Mouse (Mus musculus): ENCODE measurements around the gene Ccp110.
A peak's percentile ranks its signal among the peaks of the same experiment; 100 is the strongest.

The Ccp110 gene

DNA sequence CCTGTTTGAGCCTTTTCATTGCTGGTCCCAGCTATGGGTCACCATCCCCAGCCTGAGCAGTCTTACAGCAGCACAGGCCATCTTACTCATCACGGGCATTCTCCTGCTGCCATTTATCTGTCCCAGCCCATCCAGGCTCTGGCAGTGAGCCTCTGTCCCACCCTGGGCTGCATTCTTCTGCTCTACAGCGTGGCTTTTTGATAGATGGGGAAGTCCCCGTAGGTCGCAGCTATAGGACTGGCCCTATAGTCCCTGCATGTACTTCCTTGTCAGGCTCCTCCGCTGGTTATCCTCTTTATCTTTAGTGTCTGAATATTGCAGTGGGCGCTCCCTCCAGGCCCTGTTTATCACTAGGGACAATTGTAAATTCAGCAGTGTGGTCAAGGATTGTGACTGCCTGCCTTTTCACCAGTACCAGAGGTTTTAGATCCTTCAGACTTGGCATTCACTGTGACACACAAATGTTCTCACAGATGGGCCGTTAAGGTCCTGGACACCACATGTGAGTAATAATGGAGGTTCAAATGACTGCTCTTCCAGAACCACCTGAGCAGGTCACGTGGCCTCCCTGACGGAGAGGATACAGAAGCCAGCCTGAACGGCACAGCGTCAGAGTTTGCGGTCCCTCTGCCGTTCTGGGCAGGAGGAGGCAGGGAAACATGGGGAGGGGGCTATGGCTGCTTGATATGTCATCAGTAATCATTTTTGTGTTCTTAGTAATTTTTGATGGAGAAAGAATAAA, 16.7 kb downstream of the Ccp110 start:
- no peak for DNase-seq (ENCODE audit: low read depth)

DNA sequence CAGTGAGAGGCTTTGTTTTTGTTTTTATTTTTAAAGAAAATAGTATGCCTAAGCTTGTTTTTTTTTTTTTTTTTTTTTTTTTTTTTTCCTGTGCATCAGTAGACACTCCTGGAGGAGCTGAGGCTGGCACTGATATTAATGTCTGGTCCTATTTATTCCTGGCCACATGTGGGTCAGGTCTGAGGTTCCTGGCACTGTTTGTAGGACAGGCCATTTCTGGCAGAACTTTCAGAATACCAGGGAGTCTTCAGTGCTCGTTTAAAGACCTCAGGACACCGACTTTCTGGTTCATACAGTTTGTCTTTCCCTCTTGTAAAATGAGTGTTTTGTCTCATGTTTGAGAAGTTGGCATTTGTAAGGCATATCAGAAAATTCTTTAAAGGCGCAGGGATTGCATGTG, 19.4 kb downstream of the Ccp110 start:
- no peak for DNase-seq (ENCODE audit: low read depth)

DNA sequence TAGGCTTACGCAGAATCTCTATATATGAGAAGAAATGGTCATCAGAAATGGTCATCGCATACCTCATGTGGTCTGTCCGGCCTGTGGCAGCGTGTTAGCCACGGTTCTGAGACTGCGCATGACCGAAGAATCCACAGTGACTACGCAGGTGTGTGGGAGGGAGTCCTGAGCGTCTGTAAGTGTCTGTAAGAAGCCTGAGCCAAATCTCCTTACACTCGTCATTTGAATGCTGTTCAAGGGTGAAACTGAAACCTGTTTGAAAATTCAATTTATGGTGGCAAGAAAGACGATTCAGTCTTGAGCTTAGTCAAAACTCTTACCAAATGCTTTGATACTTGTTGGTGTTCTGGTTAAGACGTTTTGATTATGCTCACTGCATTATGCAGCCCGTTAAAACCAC, 20.9 kb downstream of the Ccp110 start:
- DNase-seq (ENCODE audit: low read depth), result no peak

DNA sequence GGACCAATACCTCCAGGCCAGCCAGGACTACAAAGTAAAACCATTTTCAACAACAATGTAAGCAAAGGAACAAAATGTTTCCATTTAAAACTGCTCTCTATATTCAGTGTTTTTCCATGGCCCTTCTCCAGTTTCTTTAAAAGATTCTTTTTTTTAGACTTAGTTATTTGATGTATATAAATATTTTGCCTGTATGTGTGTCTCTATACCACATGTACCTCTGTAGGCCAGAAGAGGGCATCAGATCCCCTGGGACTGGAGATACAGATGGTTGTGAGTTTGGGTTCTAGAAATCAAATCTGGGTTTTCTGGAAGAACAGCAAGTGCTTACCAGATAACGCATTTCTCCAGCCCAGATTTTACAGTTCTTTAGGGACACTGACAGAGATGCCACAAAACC, 26.4 kb downstream of the Ccp110 start:
- DNase-seq (ENCODE audit: low read depth), result peak; percentile 13

DNA sequence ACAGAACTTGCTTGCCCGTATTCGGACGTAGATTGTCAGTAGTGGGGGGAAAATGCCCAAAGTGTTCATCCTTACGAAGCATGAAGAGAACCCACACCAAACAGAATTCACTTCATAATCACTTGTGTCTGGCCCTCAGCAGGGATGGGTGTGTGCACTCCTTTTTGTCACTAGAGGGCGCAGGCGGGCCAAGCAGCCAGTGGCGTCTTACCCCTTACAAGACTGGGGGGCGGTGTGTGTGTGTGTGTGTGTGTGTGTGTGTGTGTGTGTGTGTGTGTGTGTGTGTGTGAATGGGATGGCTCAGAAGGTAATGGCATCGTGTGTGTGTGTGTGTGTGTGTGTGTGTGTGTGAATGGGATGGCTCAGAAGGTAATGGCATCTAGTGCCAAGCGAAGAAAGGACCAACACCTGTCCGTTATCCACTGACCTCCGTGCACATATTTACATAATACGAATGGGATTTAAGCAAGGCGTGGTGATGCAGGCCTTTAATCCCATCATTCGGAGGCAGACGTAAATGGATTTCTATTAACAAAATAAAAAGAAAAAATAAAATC, 27.7 kb downstream of the Ccp110 start, which contains the start of gene Vps35l:
Vps35l (plus strand) TSS at position 252 of the 557 bp plus-strand sequence.
- DNase-seq (ENCODE audit: low read depth), result peak; percentile 93

DNA sequence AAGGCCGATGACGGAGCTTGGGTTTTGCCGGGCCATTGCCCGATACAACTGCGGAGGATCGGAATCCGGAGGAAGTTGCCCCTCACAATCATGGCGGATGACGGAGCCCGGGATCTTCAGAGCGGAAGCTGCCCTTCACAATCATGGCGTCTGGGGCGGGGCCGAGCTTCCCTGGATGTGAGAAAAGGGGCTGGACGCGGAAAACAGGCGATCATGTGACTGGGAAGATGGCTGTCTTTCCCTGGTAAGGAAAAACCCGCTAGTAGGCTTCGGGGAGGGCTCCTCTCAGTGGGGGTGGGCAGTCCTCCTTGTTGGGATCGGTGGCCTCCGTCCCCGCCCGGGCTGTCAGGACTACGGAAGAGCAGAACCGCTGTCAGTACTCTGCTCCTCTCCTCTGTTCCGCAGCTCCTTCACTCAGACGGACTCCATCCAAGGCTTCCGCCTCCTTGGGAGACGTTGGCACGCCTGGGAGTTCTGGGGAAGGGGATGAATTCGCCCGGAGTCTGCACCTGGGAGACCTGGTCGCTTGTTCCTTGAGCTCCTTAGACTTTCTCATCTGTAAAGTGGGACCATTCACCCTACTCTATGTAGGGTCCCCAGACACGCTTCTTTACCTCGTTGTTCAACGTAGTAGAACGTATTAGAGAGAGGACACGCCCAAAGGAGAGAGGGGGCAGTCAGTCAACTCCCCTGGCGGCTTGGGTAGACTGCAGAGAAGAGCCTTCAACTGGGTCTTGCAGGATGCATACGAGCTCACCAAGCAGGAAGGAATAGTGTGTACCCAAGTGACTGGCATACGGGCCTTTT, 28.4 kb downstream of the Ccp110 start:
- peak; percentile 96 for DNase-seq (ENCODE audit: low read depth)

DNA sequence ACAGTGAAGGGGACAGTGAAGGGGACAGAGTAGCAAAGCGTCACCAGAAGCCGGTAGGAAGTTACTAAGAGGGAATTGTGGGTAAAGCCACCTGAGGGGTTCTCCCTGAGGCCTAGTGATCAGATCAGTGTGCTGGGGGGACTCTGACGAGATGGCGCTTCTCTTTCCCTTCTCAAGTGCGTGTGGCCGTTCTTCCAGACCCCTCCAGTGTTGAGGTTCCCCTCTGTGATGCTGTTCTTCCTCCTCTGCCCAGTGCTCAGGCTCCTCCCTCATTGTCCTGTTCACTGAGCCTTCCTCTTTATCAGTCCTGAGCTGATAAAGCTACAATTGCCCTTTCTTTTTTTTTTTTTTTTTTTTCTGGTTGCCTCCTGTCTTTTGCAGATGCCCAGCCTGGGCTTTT, 29.9 kb downstream of the Ccp110 start:
- DNase-seq (ENCODE audit: low read depth), result no peak

DNA sequence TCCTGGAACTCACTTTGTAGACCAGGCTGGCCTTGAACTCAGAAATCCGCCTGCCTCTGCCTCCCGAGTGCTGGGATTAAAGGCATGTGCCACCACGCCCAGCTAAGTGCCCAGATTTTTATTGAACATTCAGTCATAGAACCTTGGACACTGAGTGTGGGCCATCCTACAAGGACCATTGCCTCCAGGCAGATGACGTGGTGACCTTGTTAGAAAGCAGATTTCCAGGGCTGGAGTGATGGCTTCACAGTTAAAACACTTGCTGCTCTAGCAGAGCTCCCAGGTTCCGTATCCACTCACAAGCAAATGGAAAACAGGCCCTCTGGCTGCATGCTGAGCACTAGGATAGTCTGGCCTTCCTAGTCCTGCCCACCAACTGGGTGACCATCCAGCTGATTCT, 32.4 kb downstream of the Ccp110 start:
- no peak for DNase-seq (ENCODE audit: low read depth)

DNA sequence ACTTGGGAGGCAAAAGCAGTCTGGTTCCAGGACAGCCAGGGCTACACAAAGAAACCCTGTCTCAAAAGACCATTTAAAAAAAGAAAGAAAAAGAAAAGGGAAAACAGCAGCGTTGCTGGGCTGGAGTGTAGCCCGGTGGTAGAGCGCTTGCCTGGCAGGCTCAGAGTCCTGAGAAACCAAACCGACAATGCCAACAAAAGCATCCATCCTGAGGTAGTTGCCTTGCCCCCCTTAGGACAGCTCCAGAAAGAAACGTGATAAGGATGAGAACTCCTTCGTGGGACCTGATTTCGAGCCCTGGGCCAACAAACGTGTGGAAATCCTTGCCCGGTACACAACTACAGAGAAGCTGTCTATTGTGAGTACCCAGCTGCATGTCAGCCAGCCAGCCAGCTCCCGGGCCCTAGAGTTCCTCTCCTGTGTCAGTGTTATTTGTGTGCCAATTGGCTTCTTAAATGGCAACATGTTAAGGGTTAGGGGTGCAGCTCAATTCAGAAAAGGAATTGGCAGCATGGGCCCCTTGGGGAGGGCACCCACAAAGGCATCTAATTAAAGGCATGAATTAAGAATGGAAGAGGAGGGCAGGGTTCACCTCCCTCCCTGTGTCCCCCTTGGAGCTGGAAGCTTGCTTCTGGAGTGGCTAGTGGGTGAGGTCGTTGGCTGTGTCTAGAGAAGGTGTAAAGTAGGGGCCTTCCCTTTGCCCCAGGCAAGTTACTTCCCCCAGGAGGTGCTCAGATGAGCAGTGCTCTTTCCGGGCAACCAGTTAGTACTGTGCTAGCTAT, 35.7 kb downstream of the Ccp110 start:
- DNase-seq (ENCODE audit: low read depth), result no peak

DNA sequence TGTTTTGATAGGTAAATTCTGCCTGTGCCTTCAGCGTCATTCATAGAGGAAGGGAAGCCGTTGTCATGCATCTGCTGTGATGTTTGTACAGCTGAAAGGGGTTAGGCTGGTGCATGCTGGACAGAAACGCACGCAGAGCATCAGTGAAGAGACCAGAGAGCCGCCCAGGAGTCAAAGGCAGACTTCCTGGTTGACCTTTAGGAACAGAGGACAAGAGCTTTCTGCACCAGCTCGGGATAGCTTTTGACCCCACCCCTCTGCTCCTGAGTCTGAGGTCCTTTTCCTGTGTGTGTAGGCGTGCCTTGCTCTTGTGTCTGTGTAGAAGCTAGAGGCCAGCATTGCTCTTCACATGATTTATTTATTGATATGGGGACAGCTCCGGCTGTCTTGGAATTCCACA, 37.4 kb downstream of the Ccp110 start:
- DNase-seq (ENCODE audit: low read depth), result no peak

DNA sequence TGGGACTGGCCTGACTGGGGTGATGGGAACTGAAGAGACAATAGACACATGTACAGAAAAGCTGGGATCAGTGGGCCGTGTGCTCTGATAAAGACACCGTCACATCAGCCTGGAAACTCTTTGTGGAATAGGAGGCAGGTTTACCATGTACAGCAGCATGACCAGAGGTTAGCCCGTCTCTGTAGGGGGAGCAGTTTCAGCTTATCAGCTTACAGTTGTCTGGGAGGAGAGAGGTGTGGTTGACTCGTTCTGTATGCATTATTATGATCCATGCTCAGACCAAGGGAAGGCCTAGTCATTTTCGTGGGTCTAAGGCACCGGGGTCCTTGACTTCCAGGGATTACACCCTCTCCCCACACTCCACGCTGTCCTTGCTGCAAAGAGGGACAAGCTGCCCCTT, 39.3 kb downstream of the Ccp110 start:
- no peak for DNase-seq (ENCODE audit: low read depth)

DNA sequence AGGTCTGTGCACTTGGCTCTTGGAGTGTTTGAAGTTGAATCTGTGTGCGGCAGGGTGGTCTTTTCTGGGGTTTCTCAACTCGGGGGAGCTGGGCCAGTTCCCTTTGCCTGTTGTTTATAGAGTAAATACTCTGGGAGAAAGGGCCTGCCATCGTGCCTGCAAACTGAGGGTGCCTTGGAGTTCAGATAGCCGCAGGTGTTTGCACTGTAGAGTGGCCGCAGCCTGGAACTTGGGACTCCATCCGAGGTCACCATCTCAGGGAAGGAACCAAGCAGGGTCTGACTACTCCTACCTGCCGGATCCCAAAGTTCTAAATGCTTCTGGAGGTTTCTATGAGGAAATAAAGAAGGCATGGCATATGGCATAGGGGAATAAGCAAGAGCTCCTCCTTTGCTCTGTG, 43.4 kb downstream of the Ccp110 start:
- DNase-seq (ENCODE audit: low read depth), result no peak

DNA sequence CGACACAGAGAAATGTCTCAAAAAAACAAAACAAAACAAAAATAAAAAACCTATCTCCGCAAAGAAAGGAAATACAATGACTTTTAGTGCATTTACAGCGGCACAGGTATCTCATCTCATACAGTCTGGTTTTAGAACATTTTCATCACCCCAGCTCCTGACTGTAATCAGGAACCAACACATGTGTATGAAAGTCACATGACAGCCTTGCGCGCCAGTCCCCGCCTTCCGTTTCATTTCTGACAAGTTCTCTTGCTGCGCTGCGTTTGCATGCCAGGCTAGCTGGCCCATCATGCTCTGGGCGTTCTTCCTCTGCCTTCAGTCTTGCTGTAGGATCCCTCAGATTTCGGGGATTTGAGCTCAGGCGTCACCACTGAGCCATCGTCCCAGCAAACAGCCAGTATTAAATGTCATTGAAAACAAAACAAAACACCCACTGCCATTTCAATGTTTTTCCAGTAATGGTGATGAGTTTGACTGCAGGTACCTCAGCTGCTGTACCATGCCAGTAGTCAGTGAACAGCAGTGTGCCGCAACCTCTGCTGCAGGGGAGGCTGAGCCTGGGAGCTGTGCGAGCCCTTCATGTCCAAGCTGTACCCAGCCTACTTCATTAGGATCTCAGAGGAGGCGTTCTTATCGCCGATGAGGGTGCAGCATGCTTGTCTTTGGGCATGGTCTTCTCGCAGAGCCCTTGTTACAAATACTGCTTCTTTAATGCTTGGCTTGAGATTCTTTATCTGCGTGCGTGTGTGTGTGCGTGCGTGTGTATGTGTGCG, 44.3 kb downstream of the Ccp110 start:
- DNase-seq (ENCODE audit: low read depth), result no peak

DNA sequence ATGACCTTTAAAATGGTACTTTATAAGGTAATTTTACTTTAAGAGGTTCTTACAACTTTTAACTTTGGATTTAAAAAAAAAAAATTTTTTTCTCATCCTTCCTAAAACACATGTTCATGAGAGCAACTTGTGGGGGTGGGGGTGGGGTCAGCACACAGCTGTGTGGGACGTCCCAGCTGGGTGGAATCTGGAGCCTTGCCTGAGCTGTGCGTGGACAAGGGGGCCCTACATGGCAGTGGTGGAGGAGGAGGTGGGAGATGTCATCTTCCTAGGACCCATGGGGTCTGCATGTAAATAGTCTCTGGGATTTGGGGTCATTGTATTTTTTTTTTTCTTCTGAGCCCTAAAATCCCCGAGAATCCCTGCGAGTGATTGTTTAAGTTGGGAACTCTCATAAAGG, 46.0 kb downstream of the Ccp110 start:
- DNase-seq (ENCODE audit: low read depth), result no peak

DNA sequence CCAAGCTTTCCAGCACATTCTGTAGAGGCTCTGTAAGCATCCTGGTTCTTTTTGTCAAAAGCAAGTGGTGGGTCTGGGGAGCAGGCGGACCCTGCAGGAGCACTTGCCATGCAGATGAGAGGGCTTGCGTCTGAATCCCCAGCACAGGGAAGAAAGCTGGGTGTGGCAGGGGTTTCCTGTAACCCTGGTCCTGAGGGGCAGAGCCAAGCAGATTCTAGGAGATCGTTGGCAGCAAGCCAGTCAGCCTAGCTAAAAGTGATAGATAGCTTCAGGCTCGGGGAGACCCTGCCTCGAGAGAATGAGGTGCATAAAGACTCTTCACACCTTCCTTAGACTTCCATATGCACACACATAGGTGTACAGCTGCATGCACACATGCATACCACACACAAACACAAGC, 47.0 kb downstream of the Ccp110 start:
- no peak for DNase-seq (ENCODE audit: low read depth)

DNA sequence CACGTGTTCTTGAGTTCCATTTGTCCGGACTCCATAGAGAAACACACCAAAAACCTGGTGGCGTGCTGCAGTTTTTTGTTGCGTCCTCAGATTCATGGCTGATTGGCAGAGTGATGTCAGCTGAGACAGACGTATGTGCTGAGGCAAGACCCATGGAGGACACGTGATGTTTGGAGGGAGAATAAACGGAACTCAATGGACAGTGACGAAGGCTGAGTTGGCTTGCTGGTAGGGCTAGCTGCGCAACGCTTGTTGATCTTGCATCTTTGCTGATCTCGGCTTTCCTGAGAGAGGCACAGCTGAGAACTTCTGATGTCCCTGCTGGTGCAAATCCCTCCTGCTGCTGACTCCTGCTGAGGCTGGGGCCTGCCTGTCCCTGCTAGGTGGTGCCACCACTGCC, 51.6 kb downstream of the Ccp110 start:
- DNase-seq (ENCODE audit: low read depth), result no peak

DNA sequence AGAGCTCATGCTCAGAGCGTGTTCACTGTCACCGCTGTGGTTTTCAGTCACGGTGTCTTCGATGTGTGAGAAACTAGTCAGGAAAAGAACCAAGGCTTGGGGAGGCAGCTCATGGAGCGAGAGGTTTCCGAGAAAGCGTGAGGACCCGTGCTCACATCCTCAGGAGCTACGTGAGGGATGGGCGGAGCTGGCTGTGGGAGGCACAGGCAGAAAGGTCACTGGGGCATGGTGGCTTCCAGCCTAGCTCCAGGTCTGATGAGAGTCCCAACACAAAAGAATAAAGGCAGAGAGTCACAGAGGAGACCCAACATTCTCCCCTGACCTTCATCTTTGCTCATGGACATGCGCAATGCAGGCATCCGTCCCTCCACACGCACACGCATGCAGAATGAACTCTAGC, 52.4 kb downstream of the Ccp110 start:
- no peak for DNase-seq (ENCODE audit: low read depth)

DNA sequence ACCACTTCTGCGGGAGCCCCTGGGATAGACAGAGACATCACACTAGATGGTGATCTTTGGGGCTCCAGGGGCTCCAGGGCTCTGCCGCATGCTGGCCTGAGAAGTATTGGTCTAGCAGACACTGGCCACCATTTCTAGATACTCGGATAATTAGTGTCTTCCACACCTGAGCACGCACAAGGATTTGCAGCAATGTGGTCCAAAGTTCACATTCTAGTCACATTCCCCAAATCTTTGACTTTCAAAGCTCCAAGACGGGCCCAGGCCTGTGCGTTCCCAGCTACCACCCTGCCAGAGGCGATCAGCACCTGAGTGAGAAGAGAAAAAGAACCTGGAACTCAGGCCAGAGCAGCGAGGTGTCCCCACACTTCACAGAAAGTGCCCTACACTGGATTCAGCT, 53.3 kb downstream of the Ccp110 start:
- no peak for DNase-seq (ENCODE audit: low read depth)

DNA sequence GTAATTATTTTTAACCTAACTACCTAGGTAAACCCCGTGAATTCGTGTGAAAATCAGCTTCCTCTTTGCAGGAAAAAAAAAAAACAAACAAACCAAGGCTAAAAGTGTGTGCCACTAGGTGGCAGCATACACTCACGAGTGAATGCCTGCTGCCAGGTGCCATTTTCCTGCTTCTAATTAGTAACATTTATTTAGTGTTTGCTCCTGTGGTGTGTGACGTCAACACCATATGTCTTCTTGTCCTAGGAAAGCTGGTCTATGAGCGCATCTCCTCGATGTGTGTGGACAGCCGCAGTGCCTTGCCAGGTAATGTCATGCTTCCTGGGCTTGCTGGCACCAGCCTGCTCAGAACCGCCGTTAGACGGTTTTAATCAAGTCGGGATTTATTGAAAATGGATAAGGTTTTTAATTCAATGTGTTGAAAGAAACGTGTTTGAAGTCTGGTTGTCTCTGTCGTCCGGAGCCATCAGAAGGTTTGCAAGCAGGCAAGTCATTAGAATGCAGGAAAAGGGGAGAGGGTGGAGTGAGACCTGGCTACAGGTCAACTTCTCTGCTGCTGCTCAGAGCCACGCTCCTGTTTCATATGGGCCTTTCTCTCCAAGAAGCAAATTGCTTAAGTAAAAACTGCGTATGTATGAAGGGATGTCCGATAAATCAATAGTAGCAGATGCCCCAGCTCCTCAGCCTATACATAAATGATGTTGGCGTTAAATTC, 53.9 kb downstream of the Ccp110 start:
- peak; percentile 85 for DNase-seq (ENCODE audit: low read depth)

DNA sequence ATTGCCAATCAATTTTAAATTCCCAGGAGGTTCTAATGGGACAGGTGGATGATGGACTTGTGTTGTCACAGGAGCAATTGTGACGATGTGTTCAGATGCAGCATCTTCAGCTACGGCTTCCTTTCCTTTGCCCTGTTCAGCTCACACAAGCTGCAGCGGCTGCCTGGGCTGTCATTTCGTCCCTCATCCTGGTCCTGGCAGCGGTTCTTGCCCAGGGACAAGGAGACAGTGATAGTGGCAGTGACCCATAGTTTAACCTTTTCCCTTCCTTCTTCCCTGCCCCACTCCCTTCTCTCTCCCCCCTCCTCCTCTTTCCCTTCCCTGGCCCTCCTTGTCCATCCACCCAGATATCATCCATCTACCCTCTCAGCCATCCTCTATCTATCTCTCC, 54.5 kb downstream of the Ccp110 start:
- DNase-seq (ENCODE audit: low read depth), result no peak

DNA sequence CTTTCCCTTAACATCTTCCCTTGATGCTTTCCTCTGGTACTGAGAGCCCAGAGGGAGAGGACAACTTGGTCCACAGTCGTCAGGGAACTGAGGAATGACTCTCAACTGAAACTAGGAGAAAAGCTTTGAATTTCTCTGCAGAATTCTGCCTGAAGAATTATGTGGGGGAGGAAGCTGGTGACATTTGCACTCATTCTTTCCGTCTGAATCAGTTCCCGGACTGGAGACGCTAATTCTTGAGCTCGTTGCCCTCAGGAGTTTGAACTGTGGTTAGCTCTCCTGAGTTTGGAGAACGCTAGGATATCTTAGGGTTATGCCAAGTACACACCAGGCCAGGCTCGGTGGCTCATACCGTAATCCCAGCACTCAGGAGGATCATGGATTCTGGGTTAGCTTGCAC, 56.9 kb downstream of the Ccp110 start:
- DNase-seq (ENCODE audit: low read depth), result no peak
